Mouse (Mus musculus) ES-Bruce4 (cell line): Measurements from ENCODE around the gene Nfe2l1. TPM values are rescaled to one million over a fixed set of nuclear protein-coding genes. Genes with fewer than 3 reads are reported as not detected.

Experiments used
- H3K27ac ChIP-seq: 2 replicates; pipeline ENCODE4 v1.5.1; 2012; ENCODE audit warnings: low read length, inconsistent platforms; ENCODE audit not compliant: insufficient read depth
- H3K27me3 ChIP-seq: 2 replicates; pipeline ENCODE4 v1.6.1; 2012; ENCODE audit warnings: mild to moderate bottlenecking, low read length, inconsistent platforms; ENCODE audit not compliant: control insufficient read depth, poor library complexity, insufficient read depth, severe bottlenecking
- H3K36me3 ChIP-seq: 2 replicates; pipeline ENCODE4 v1.6.1; 2012; ENCODE audit warnings: inconsistent platforms, mild to moderate bottlenecking, low read length, moderate library complexity; ENCODE audit not compliant: control insufficient read depth, poor library complexity, insufficient read depth, severe bottlenecking
- H3K4me1 ChIP-seq: one replicate; pipeline ENCODE4 v1.8.1; 2011; ENCODE audit warnings: low read length; ENCODE audit not compliant: control insufficient read depth, insufficient read depth
- H3K4me3 ChIP-seq: 2 replicates; pipeline ENCODE4 v1.5.1; 2011; ENCODE audit warnings: low read depth, mild to moderate bottlenecking, low read length
- H3K9ac ChIP-seq: 2 replicates; pipeline ENCODE4 v1.6.1; 2012; ENCODE audit warnings: low read depth, mild to moderate bottlenecking, inconsistent platforms; ENCODE audit not compliant: poor library complexity, severe bottlenecking
- H3K9me3 ChIP-seq: replicated peaks from 2 replicates; pipeline ENCODE4 v1.6.1; 2012; ENCODE audit warnings: mild to moderate bottlenecking, low read length, inconsistent platforms; ENCODE audit not compliant: control insufficient read depth, poor library complexity, insufficient read depth, severe bottlenecking
- CTCF ChIP-seq: IDR thresholded peaks from one replicate; pipeline ENCODE4 v1.8.1; 2011; ENCODE audit warnings: low read depth, low read length
- EP300 ChIP-seq: IDR thresholded peaks from 2 replicates; pipeline ENCODE4 v1.6.1; 2011; ENCODE audit warnings: low read depth, low read length; ENCODE audit not compliant: insufficient read depth
- POLR2A ChIP-seq: IDR thresholded peaks from one replicate; pipeline ENCODE4 v1.8.1; 2011; ENCODE audit warnings: low read length; ENCODE audit not compliant: insufficient read depth
- polyA plus RNA-seq: library from polyadenylated mRNA; stranded (reverse); fragments of >200 nt; gene quantifications from 2 replicates; pipeline ENCODE4 v1.2.4, GENCODE M21; 2011; ENCODE audit warnings: low read depth; ENCODE audit not compliant: missing spikeins, insufficient read depth, insufficient read length

The Nfe2l1 gene
- polyA plus RNA-seq, 1 experiment = 181 TPM

GRCm38 (mm10) chr11:96776968-96777962 lies 52.5 kb downstream of the Nfe2l1 start, which contains the start of gene Snx11:
Gene Snx11 (minus strand): TSS chr11:96777559.
- H3K9me3 ChIP-seq = no peaks in the 10 kb centered on the region
- peak within 1 kb of the TSS; percentile 64 for H3K9ac ChIP-seq
- H3K36me3 ChIP-seq = peaks cover 5% of the 10 kb centered on the region; the same call in 1 of the 2 replicates
- H3K4me3 ChIP-seq = peak within 1 kb of the TSS; percentile 85
- peak within 1 kb of the TSS; percentile 88 for H3K27ac ChIP-seq
- TF ChIP-seq POLR2A = peak; percentile 74
- TF ChIP-seq EP300 = 0 out of 2 replicates have a peak, but pooled peaks have one; percentile 51
- TF ChIP-seq CTCF = peak; percentile 29
- no peaks in the 10 kb centered on the region for H3K27me3 ChIP-seq
- peaks cover 3% of the 10 kb centered on the region for H3K4me1 ChIP-seq

DNA sequence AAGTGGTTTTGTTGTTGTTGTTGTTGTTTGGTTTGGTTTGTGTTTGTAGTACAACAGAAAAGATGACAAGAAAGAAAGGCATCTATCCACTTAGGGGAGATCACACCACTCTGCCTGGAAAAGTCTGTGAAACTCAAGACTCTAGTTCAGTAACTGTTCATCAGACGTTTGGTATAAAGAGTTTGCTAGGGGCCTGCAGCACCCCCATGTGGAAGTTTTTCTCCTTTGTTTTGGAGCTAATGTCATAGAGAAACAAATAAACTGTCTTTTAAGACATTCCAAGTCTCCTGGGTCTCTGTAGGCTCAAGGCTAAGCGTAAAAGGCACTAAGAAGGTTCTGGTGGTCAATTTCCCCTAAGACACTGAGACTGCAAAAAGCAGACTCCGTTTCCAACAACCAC lies 53.7 kb downstream of the Nfe2l1 start:
- peak overlapping the region; percentile 85 for H3K4me3 ChIP-seq

DNA sequence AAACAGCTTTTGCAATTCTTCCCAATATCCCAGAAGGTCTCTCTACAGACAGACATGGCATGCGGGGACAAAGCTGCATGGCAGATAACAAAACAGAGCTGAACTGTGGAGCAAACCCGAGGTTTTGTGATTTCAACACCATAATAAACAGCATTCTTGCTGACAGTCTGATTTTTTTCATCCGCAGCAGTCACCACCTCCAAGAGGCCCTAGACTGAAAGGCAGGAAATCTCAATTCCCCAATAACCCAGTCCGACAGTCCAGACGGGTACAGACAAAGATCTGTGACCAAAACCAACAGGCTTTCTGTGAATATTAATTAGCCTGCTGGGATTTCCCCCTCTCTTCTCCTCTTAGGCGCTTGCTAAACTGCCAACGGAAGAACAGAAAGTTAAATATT lies 54.1 kb downstream of the Nfe2l1 start:
- H3K9me3 ChIP-seq = no peaks in the 10 kb centered on the region

More for the DNA sequence above, 53.7 kb downstream of the Nfe2l1 start:
- no peaks in the 10 kb centered on the region for H3K9me3 ChIP-seq
- H3K27ac ChIP-seq = no peak overlapping the region
- peaks cover 14% of the 10 kb centered on the region for H3K36me3 ChIP-seq
- H3K4me1 ChIP-seq = peaks cover 2% of the 10 kb centered on the region
- H3K27me3 ChIP-seq = no peaks in the 10 kb centered on the region
- H3K9ac ChIP-seq = peak overlapping the region; percentile 54
- TF ChIP-seq CTCF (no peak), POLR2A (no peak), EP300 (no peak)

DNA sequence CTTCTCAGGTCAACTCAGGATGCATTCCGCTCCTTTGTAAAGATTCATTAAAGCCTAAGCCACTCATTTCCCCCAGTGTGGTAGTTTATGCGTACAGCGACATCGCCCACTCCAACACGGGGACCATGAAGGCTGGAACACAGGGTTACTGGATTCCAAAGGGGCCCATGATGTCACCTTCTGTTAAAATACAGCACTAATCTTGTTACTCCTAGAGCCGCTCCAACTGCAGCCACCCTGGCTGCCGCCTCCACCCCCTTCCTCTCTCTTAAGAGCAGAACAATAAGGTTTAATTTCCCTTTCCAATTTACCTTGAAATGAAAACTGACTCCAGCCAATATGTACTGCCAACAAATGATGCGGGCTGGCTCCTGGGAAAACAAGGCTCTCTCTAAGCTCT lies 54.7 kb downstream of the Nfe2l1 start:
- peaks cover 23% of the 10 kb centered on the region for H3K36me3 ChIP-seq
- no peak overlapping the region for H3K9ac ChIP-seq
- peaks cover under 1% of the 10 kb centered on the region for H3K4me1 ChIP-seq
- no peaks in the 10 kb centered on the region for H3K27me3 ChIP-seq
- TF ChIP-seq CTCF (no peak), POLR2A (no peak)
- no peaks in the 10 kb centered on the region for H3K9me3 ChIP-seq
- H3K4me3 ChIP-seq = no peak overlapping the region
- H3K27ac ChIP-seq = no peak overlapping the region

More for the DNA sequence above, 54.1 kb downstream of the Nfe2l1 start:
- H3K4me3 ChIP-seq = no peak overlapping the region
- H3K27ac ChIP-seq = no peak overlapping the region
- TF ChIP-seq POLR2A (no peak), CTCF (no peak)
- no peak overlapping the region for H3K9ac ChIP-seq
- peaks cover 17% of the 10 kb centered on the region for H3K36me3 ChIP-seq
- peaks cover 2% of the 10 kb centered on the region for H3K4me1 ChIP-seq
- no peaks in the 10 kb centered on the region for H3K27me3 ChIP-seq

DNA sequence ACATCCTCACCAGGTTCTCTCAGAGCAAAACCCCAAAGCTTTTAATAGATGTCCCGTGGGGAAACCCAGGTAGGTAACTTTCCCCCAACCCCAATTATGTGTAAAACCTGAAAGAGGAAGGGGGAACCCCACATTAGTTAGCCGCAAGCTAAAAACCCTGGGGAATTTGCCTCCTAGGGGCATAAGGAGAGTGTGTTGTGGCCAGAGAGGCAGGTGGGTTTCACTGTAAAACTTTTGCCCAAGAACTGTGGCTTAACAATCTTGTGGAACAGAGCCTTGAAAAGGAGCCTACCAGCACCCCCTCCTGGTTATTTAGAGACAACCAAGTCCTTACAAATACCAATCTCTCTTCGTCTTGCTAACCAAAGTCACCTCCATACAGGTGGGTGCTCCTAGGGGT lies 55.2 kb downstream of the Nfe2l1 start:
- H3K27ac ChIP-seq = no peak overlapping the region
- no peak for TF ChIP-seq EP300
- TF ChIP-seq CTCF = no peak
- no peak for TF ChIP-seq POLR2A
- no peak overlapping the region for H3K4me3 ChIP-seq
- H3K36me3 ChIP-seq = peaks cover 27% of the 10 kb centered on the region
- no peaks in the 10 kb centered on the region for H3K4me1 ChIP-seq
- no peaks in the 10 kb centered on the region for H3K9me3 ChIP-seq
- no peaks in the 10 kb centered on the region for H3K27me3 ChIP-seq
- no peak overlapping the region for H3K9ac ChIP-seq

- Histone ChIP-seq H3K4me1 (no peaks in the 10 kb centered on the region), H3K9me3 (no peaks in the 10 kb centered on the region), H3K36me3 (peaks cover 35% of the 10 kb centered on the region), H3K4me3 (no peak overlapping the region), H3K27me3 (no peaks in the 10 kb centered on the region), H3K27ac (peak overlapping the region; percentile 55; the same call in 1 of the 2 replicates), H3K9ac (peak overlapping the region; percentile 56)
- TF ChIP-seq CTCF = no peak
- no peak for TF ChIP-seq POLR2A
- no peak for TF ChIP-seq EP300
These were observed 57.4 kb downstream of the Nfe2l1 start for GRCm38 (mm10) chr11:96772413-96772812.
